20 mouse cellular contexts compared by ENCODE assay signal in genomic region chr14:20997548-20997947, GRCm38 (mm10). TPM values are rescaled to one million over a fixed set of nuclear protein-coding genes. Genes with fewer than 3 reads are reported as not detected.
DNase-seq lines count a peak whose midpoint lies in the region; ATAC-seq and TF ChIP-seq lines count a peak whose summit lies in the region.
"Had no signal": no experiment of that assay in that cellular context is flagged by ENCODE, and none has a peak within 500 bp of the region (broad histone marks: within the 10 kb centered on the region; RNA-seq: fewer than 3 reads in every experiment).

No protein-coding gene starts in this region.

- no peaks in the 10 kb centered on the region for H3K9me3 ChIP-seq in hindbrain, embryonic 15.5 days
- no peaks in the 10 kb centered on the region for H3K9me3 ChIP-seq in hindbrain, embryonic 13.5 days
- H3K9me3 ChIP-seq in midbrain, embryonic 14.5 days (ENCODE audit: control insufficient read depth, low read length): no peaks in the 10 kb centered on the region
- no peaks in the 10 kb centered on the region for H3K9me3 ChIP-seq in midbrain, embryonic 13.5 days
- H3K9me3 ChIP-seq in forebrain, postnatal 0 days (ENCODE audit: low read length): no peaks in the 10 kb centered on the region
- H3K9me3 ChIP-seq: G1E; heart, embryonic 13.5 days; liver, embryonic 12.5 days had no signal

- no peak for ATAC-seq in hindbrain, embryonic 15.5 days (ENCODE audit: low FRiP score, low read depth)
- ATAC-seq in hindbrain, embryonic 13.5 days (ENCODE audit: low FRiP score): no peak
- ATAC-seq in midbrain, embryonic 14.5 days (ENCODE audit: low FRiP score, low TSS enrichment): no peak
- no peak for ATAC-seq in midbrain, embryonic 13.5 days
- ATAC-seq in forebrain, postnatal 0 days: peak; percentile 38; the same call in 1 of the 2 replicates
- ATAC-seq: liver, embryonic 12.5 days had no signal

- no peak overlapping the region for H3K4me3 ChIP-seq in hindbrain, embryonic 15.5 days
- no peak overlapping the region for H3K4me3 ChIP-seq in hindbrain, embryonic 13.5 days
- H3K4me3 ChIP-seq in midbrain, embryonic 14.5 days (replicated peaks; ENCODE audit: low read depth, low read length): no peak overlapping the region
- H3K4me3 ChIP-seq in midbrain, embryonic 13.5 days (replicated peaks): no peak overlapping the region
- no peak overlapping the region for H3K4me3 ChIP-seq in forebrain, postnatal 0 days (ENCODE audit: low read depth, low read length)
- H3K4me3 ChIP-seq: heart, embryonic 13.5 days; liver, embryonic 12.5 days had no signal

- H3K36me3 ChIP-seq in hindbrain, embryonic 15.5 days: no peaks in the 10 kb centered on the region
- peaks cover 9% of the 10 kb centered on the region; the same call in 1 of the 2 replicates for H3K36me3 ChIP-seq in hindbrain, embryonic 13.5 days
- H3K36me3 ChIP-seq in midbrain, embryonic 14.5 days (ENCODE audit: control insufficient read depth, insufficient read depth, low read length): no peaks in the 10 kb centered on the region
- H3K36me3 ChIP-seq in midbrain, embryonic 13.5 days: no peaks in the 10 kb centered on the region
- H3K36me3 ChIP-seq in forebrain, postnatal 0 days (ENCODE audit: insufficient read depth): no peaks in the 10 kb centered on the region

- peak overlapping the region; percentile 34; the same call in 1 of the 2 replicates for H3K27ac ChIP-seq in hindbrain, embryonic 15.5 days (replicated peaks)
- no peak overlapping the region for H3K27ac ChIP-seq in hindbrain, embryonic 13.5 days
- H3K27ac ChIP-seq in midbrain, embryonic 14.5 days (replicated peaks; ENCODE audit: low read depth, low read length): no peak overlapping the region
- H3K27ac ChIP-seq in midbrain, embryonic 13.5 days: no peak overlapping the region
- H3K27ac ChIP-seq in forebrain, postnatal 0 days (ENCODE audit: low read depth, low read length): no peak overlapping the region
- H3K27ac ChIP-seq: heart, embryonic 13.5 days; liver, embryonic 12.5 days had no signal

- H3K4me2 ChIP-seq in hindbrain, embryonic 15.5 days: no peak overlapping the region
- no peak overlapping the region for H3K4me2 ChIP-seq in hindbrain, embryonic 13.5 days
- H3K4me2 ChIP-seq in midbrain, embryonic 14.5 days (ENCODE audit: low read length): no peak overlapping the region
- H3K4me2 ChIP-seq in midbrain, embryonic 13.5 days (replicated peaks): no peak overlapping the region
- H3K4me2 ChIP-seq in forebrain, postnatal 0 days (ENCODE audit: low read depth): no peak overlapping the region
- H3K4me2 ChIP-seq: heart, embryonic 13.5 days; liver, embryonic 12.5 days; midbrain, embryonic 11.5 days had no signal

- H3K4me1 ChIP-seq in hindbrain, embryonic 15.5 days (replicated peaks): no peaks in the 10 kb centered on the region
- 0 out of 2 replicates have a peak, but pooled peaks cover 3% of the 10 kb centered on the region for H3K4me1 ChIP-seq in hindbrain, embryonic 13.5 days (replicated peaks)
- H3K4me1 ChIP-seq in midbrain, embryonic 14.5 days (ENCODE audit: control insufficient read depth, insufficient read depth, low read length): no peaks in the 10 kb centered on the region
- no peaks in the 10 kb centered on the region for H3K4me1 ChIP-seq in midbrain, embryonic 13.5 days (replicated peaks)
- H3K4me1 ChIP-seq in forebrain, postnatal 0 days (ENCODE audit: insufficient read depth): no peaks in the 10 kb centered on the region

- no peaks in the 10 kb centered on the region for H3K27me3 ChIP-seq in hindbrain, embryonic 15.5 days
- H3K27me3 ChIP-seq in hindbrain, embryonic 13.5 days: no peaks in the 10 kb centered on the region
- H3K27me3 ChIP-seq in midbrain, embryonic 14.5 days (ENCODE audit: control insufficient read depth, insufficient read depth, low read length): no peaks in the 10 kb centered on the region
- no peaks in the 10 kb centered on the region for H3K27me3 ChIP-seq in midbrain, embryonic 13.5 days
- H3K27me3 ChIP-seq in forebrain, postnatal 0 days (ENCODE audit: insufficient read depth, low read length): no peaks in the 10 kb centered on the region
- H3K27me3 ChIP-seq: heart, embryonic 13.5 days; liver, embryonic 12.5 days had no signal

- H3K9ac ChIP-seq in hindbrain, embryonic 15.5 days: no peak overlapping the region
- no peak overlapping the region for H3K9ac ChIP-seq in hindbrain, embryonic 13.5 days
- no peak overlapping the region for H3K9ac ChIP-seq in midbrain, embryonic 14.5 days (replicated peaks; ENCODE audit: low read length)
- no peak overlapping the region for H3K9ac ChIP-seq in midbrain, embryonic 13.5 days (replicated peaks)
- no peak overlapping the region for H3K9ac ChIP-seq in forebrain, postnatal 0 days
- H3K9ac ChIP-seq: heart, embryonic 13.5 days; liver, embryonic 12.5 days had no signal

- peak; percentile 8 to 10 for DNase-seq in cerebellum, postnatal 10 days
- no peak for DNase-seq in cerebellum, postnatal 25 days
- peak; percentile 20 for DNase-seq in midbrain, embryonic 14.5 days
- DNase-seq in forebrain, postnatal 0 days: peak; percentile 45
- no peak for DNase-seq in yolk sac, embryonic 10.5 days (ENCODE audit: low spot score)
- DNase-seq: adrenal gland, postnatal 36 days; cerebellum, postnatal 14 days; embryo, embryonic 11 days; kidney, adult 9 months; kidney, postnatal 25 days; lung, adult 2 months; right cerebral cortex, postnatal 25 days; thymus, postnatal 36 days had no signal

- no peak for TF ChIP-seq CTCF in forebrain, postnatal 0 days (IDR thresholded peaks at IDR 0.05; ENCODE audit: low read depth)

- WGBS in hindbrain, embryonic 15.5 days: 37% methylated on average over 3 of the region's 3 CpGs
- WGBS in hindbrain, embryonic 13.5 days: 39% methylated on average over 3 of the region's 3 CpGs
- WGBS in midbrain, embryonic 14.5 days: 55% methylated on average over 3 of the region's 3 CpGs
- WGBS in midbrain, embryonic 13.5 days: 63% methylated on average over 3 of the region's 3 CpGs
- 18% methylated on average over 3 of the region's 3 CpGs for WGBS in forebrain, postnatal 0 days

RNA-seq across cellular contexts. Expression of gene Ap3m1, which starts 54.8 kb away (rescaled TPM):
- 73.2 and 76.4 TPM in 2 replicates for polyA plus RNA-seq in hindbrain, embryonic 15.5 days (2015; fragmentation: Nextera tagmentation; extraction: Ambion mirVana)
- 92.4 and 94.5 TPM in 2 replicates for polyA plus RNA-seq in hindbrain, embryonic 13.5 days (2015; fragmentation: Nextera tagmentation; extraction: Ambion mirVana)
- polyA plus RNA-seq in midbrain, embryonic 14.5 days (2014; fragmentation: Nextera tagmentation; extraction: Ambion mirVana): 88.6 and 112 TPM in 2 replicates
- polyA plus RNA-seq in midbrain, embryonic 13.5 days (2015; fragmentation: Nextera tagmentation; extraction: Ambion mirVana): 103 TPM in 2 replicates
- 50.6 and 81.7 TPM in 2 replicates for total RNA-seq in forebrain, postnatal 0 days (2014; rRNA removed)
- 59.0 and 63.9 TPM in 2 replicates for polyA plus RNA-seq in forebrain, postnatal 0 days (2015; fragmentation: Nextera tagmentation; extraction: Ambion mirVana)

RNA-seq across cellular contexts. Expression of gene Adk, which starts 54.8 kb away (rescaled TPM):
- 40.4 and 47.6 TPM in 2 replicates for polyA plus RNA-seq in hindbrain, embryonic 15.5 days (2015; fragmentation: Nextera tagmentation; extraction: Ambion mirVana)
- 42.2 and 42.3 TPM in 2 replicates for polyA plus RNA-seq in hindbrain, embryonic 13.5 days (2015; fragmentation: Nextera tagmentation; extraction: Ambion mirVana)
- 34.1 and 37.9 TPM in 2 replicates for polyA plus RNA-seq in midbrain, embryonic 14.5 days (2014; fragmentation: Nextera tagmentation; extraction: Ambion mirVana)
- 50.0 and 53.5 TPM in 2 replicates for polyA plus RNA-seq in midbrain, embryonic 13.5 days (2015; fragmentation: Nextera tagmentation; extraction: Ambion mirVana)
- total RNA-seq in forebrain, postnatal 0 days (2014; rRNA removed): 54.8 and 55.5 TPM in 2 replicates
- polyA plus RNA-seq in forebrain, postnatal 0 days (2015; fragmentation: Nextera tagmentation; extraction: Ambion mirVana): 66.7 and 71.5 TPM in 2 replicates

Comparison
In these comparisons a context has a peak if more than half of its experiments do, and no peak if none do; other contexts are left out.
1. DNase-seq: peak in cerebellum, postnatal 10 days (2 of 2), midbrain, embryonic 14.5 days (single experiment) and forebrain, postnatal 0 days (single experiment); none in cerebellum, postnatal 25 days (0 of 2) and yolk sac, embryonic 10.5 days (single experiment).